Comparison of ENCODE assay signal across 20 mouse cellular contexts in the genomic region with DNA sequence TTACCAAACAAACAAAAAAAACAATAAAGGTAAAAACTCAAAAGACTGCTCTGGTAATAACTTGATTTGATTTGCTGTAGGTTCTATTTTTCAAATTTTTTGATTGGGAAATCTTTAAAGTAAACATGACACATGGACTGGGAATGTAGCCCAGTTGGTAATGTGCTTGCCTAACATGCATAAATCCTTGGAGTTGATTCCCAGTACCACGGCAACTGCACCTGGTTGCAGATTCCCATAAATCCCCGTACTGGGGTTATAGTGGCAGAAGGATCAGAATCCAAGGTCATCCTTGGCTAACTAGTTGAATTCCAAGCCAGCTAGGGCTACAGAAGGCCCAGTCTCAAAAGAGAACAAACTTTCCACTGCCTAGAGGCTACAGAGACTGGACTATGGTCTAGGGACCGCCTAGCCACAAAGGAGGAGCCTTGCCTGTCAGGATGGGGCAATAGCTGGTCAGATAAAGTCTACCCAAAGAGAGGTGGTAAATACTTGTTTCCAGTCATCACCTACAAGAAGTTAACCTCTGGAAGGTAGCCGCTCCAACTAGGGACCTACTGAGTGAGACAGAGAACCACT. TPM values are rescaled to one million over a fixed set of nuclear protein-coding genes. Genes with fewer than 3 reads are reported as not detected.
DNase-seq lines count a peak whose midpoint lies in the region; ATAC-seq and TF ChIP-seq lines count a peak whose summit lies in the region.
"Had no signal": no experiment of that assay in that cellular context is flagged by ENCODE, and none has a peak within 500 bp of the region (broad histone marks: within the 10 kb centered on the region; RNA-seq: fewer than 3 reads in every experiment).

A gene (plus strand): TSS at position 420 of the 579 bp plus-strand sequence.

- H3K9me3 ChIP-seq in liver, embryonic 11.5 days (ENCODE audit: control insufficient read depth, low read length): no peaks in the 10 kb centered on the region
- H3K9me3 ChIP-seq in liver, embryonic 12.5 days (replicated peaks): no peaks in the 10 kb centered on the region
- no peaks in the 10 kb centered on the region for H3K9me3 ChIP-seq in CH12.LX (replicated peaks; ENCODE audit: low read length)
- no peaks in the 10 kb centered on the region for H3K9me3 ChIP-seq in embryonic facial prominence, embryonic 10.5 days
- H3K9me3 ChIP-seq: forebrain, embryonic 10.5 days; heart, embryonic 13.5 days; hindbrain, embryonic 15.5 days; limb, embryonic 13.5 days had no signal

- no peak within 1 kb of the TSS for H3K4me2 ChIP-seq in liver, embryonic 11.5 days
- H3K4me2 ChIP-seq in liver, embryonic 12.5 days: no peak within 1 kb of the TSS
- H3K4me2 ChIP-seq in CH12.LX (ENCODE audit: insufficient read depth, low read depth, poor library complexity, severe bottlenecking) (no peak within 1 kb of the TSS), myocyte (ENCODE audit: low read depth) (no peak within 1 kb of the TSS)
- H3K4me2 ChIP-seq: heart, embryonic 13.5 days; hindbrain, embryonic 15.5 days; limb, embryonic 13.5 days had no signal

- dilution Hi-C loops in CH12.LX (cut with MboI; ENCODE audit: extremely low pct_ligation_motif_present, extremely low pct_unique_long_range_greater_than_20kb, low sequenced_read_pairs): no loop called here

- no peak for TF ChIP-seq CTCF in CH12.LX (conservative IDR thresholded peaks at IDR 0.05 in 1 of 2, IDR thresholded peaks at IDR 0.05 in 1 of 2; ENCODE audit: low read depth in 2 of 2, low read length in 2 of 2)

- no peak for TF ChIP-seq EP300 in CH12.LX (IDR thresholded peaks at IDR 0.05; ENCODE audit: low read length)

- H3K4me1 ChIP-seq in liver, embryonic 11.5 days (replicated peaks; ENCODE audit: control insufficient read depth, insufficient read depth, low read length): no peaks in the 10 kb centered on the region
- 0 out of 2 replicates have a peak, but pooled peaks cover under 1% of the 10 kb centered on the region for H3K4me1 ChIP-seq in liver, embryonic 12.5 days
- peaks cover 13 to 26% of the 10 kb centered on the region in 2 experiments for H3K4me1 ChIP-seq in CH12.LX (ENCODE audit: control insufficient read depth in 1 of 2, insufficient read depth in 2 of 2)
- peaks cover 5% of the 10 kb centered on the region; the same call in 1 of the 2 replicates for H3K4me1 ChIP-seq in embryonic facial prominence, embryonic 10.5 days
- H3K4me1 ChIP-seq: forebrain, embryonic 10.5 days; heart, embryonic 13.5 days; hindbrain, embryonic 15.5 days; limb, embryonic 13.5 days had no signal

- no peaks in the 10 kb centered on the region for H3K27me3 ChIP-seq in liver, embryonic 11.5 days (replicated peaks; ENCODE audit: control insufficient read depth, insufficient read depth, low read length)
- H3K27me3 ChIP-seq in liver, embryonic 12.5 days (replicated peaks): no peaks in the 10 kb centered on the region
- no peaks in the 10 kb centered on the region for H3K27me3 ChIP-seq in CH12.LX (replicated peaks)
- no peaks in the 10 kb centered on the region for H3K27me3 ChIP-seq in myocyte (ENCODE audit: control insufficient read depth, insufficient read depth, insufficient read length)
- H3K27me3 ChIP-seq in embryonic facial prominence, embryonic 10.5 days (replicated peaks; ENCODE audit: low read depth, poor library complexity, severe bottlenecking): no peaks in the 10 kb centered on the region
- H3K27me3 ChIP-seq: heart, embryonic 13.5 days; hindbrain, embryonic 15.5 days; limb, embryonic 13.5 days had no signal

- in situ Hi-C loops in CH12.LX (cut with MboI; ENCODE audit: low pct_ligation_motif_present, low pct_unique_long_range_greater_than_20kb, low sequenced_read_pairs): loop anchor here (5.0 kb wide), 1 partner anchor 34 kb away; no protein-coding TSS in a partner anchor

- no peak within 1 kb of the TSS for H3ac ChIP-seq in myocyte (ENCODE audit: control insufficient read depth, insufficient read length)

- no peak within 1 kb of the TSS for H3K4me3 ChIP-seq in liver, embryonic 11.5 days (ENCODE audit: low read depth, low read length)
- no peak within 1 kb of the TSS for H3K4me3 ChIP-seq in liver, embryonic 12.5 days
- H3K4me3 ChIP-seq in CH12.LX (replicated peaks in 1 of 3; ENCODE audit: low read depth in 2 of 3, low read length in 2 of 3, poor library complexity in 1 of 3) (no peak within 1 kb of the TSS), myocyte (no peak within 1 kb of the TSS)
- no peak within 1 kb of the TSS for H3K4me3 ChIP-seq in embryonic facial prominence, embryonic 10.5 days
- H3K4me3 ChIP-seq: forebrain, embryonic 10.5 days; heart, embryonic 13.5 days; hindbrain, embryonic 15.5 days; limb, embryonic 13.5 days had no signal

- DNase-seq in liver, embryonic 11.5 days (ENCODE audit: low spot score): no peak
- no peak for DNase-seq in CH12.LX (ENCODE audit: extremely low read depth)
- peak; percentile 74 for DNase-seq in fat pad, adult 2 months (ENCODE audit: extremely low read depth, low read depth, low spot score)
- no peak for DNase-seq in cerebellum, adult 11-12 months
- DNase-seq in embryonic facial prominence, embryonic 10.5 days (ENCODE audit: low spot score): no peak
- DNase-seq: adrenal gland, adult 8-10 months; cerebellum, adult 11 months; cerebellum, postnatal 14 days; heart, adult 18-20 months; thymus, adult 2 months had no signal

- no peak for TF ChIP-seq POLR2A in CH12.LX (IDR thresholded peaks at IDR 0.05; ENCODE audit: low read depth, low read length)
- no peak for TF ChIP-seq POLR2A in myocyte (IDR thresholded peaks at IDR 0.05; ENCODE audit: insufficient read length, low read depth)

- no peak within 1 kb of the TSS for H3K9ac ChIP-seq in liver, embryonic 11.5 days (ENCODE audit: low read depth, low read length)
- no peak within 1 kb of the TSS for H3K9ac ChIP-seq in liver, embryonic 12.5 days
- no peak within 1 kb of the TSS for H3K9ac ChIP-seq in CH12.LX (ENCODE audit: insufficient read depth, low read depth)
- H3K9ac ChIP-seq: heart, embryonic 13.5 days; hindbrain, embryonic 15.5 days; limb, embryonic 13.5 days had no signal

- peaks cover 31% of the 10 kb centered on the region for H3K36me3 ChIP-seq in liver, embryonic 11.5 days (ENCODE audit: control insufficient read depth, insufficient read depth, low read length)
- peaks cover 48% of the 10 kb centered on the region for H3K36me3 ChIP-seq in liver, embryonic 12.5 days
- H3K36me3 ChIP-seq in CH12.LX (replicated peaks in 1 of 2; ENCODE audit: control insufficient read depth in 1 of 2, insufficient read depth in 1 of 2, low read length in 1 of 2) (peaks cover 35 to 58% of the 10 kb centered on the region in 2 experiments), myocyte (ENCODE audit: control insufficient read depth, insufficient read depth) (no peaks in the 10 kb centered on the region)
- peaks cover 61% of the 10 kb centered on the region for H3K36me3 ChIP-seq in embryonic facial prominence, embryonic 10.5 days (replicated peaks)

- 0 out of 2 replicates have a peak within 1 kb of the TSS, but pooled peaks have one; percentile 8 for H3K27ac ChIP-seq in liver, embryonic 11.5 days (ENCODE audit: low read depth, low read length)
- no peak within 1 kb of the TSS for H3K27ac ChIP-seq in liver, embryonic 12.5 days
- H3K27ac ChIP-seq in CH12.LX (ENCODE audit: insufficient read depth, low read depth): no peak within 1 kb of the TSS
- H3K27ac ChIP-seq in embryonic facial prominence, embryonic 10.5 days (replicated peaks): no peak within 1 kb of the TSS
- H3K27ac ChIP-seq: forebrain, embryonic 10.5 days; heart, embryonic 13.5 days; hindbrain, embryonic 15.5 days; limb, embryonic 13.5 days had no signal

- no peak for ATAC-seq in liver, embryonic 11.5 days (replicated peaks; ENCODE audit: low FRiP score)
- ATAC-seq in liver, embryonic 12.5 days: no peak
- ATAC-seq: intestine, postnatal 0 days; midbrain, embryonic 16.5 days had no signal

- 82% methylated on average over 4 of the region's 4 CpGs for WGBS in liver, embryonic 11.5 days
- WGBS in liver, embryonic 12.5 days (ENCODE audit: insufficient replicate concordance): 77% methylated on average over 4 of the region's 4 CpGs
- WGBS in embryonic facial prominence, embryonic 10.5 days: 89% methylated on average over 4 of the region's 4 CpGs

- no peak for TF ChIP-seq RAD21 in CH12.LX (IDR thresholded peaks at IDR 0.05; ENCODE audit: low read depth, low read length)

- H3K79me2 ChIP-seq in CH12.LX (replicated peaks; ENCODE audit: control insufficient read depth, extremely low read depth, insufficient read depth, poor library complexity, severe bottlenecking) (no peaks in the 10 kb centered on the region), myocyte (ENCODE audit: control insufficient read depth, insufficient read depth) (no peaks in the 10 kb centered on the region)

TF ChIP-seq in CH12.LX, 34 proteins besides CTCF, POLR2A, EP300 and RAD21:
- TF ChIP-seq POLR2AphosphoS2 (IDR thresholded peaks at IDR 0.05; ENCODE audit: low read depth, low read length) (peak; percentile 50; the same call in 1 of the 2 replicates), MYC (IDR thresholded peaks at IDR 0.05; ENCODE audit: low read depth, low read length) (no peak)

TF ChIP-seq in myocyte, 11 proteins besides CTCF, POLR2A, EP300 and RAD21:
- TF ChIP-seq POLR2AphosphoS2 (IDR thresholded peaks at IDR 0.05; ENCODE audit: insufficient read length, low read depth) (no peak), CEBPB (IDR thresholded peaks at IDR 0.05; ENCODE audit: insufficient read depth, poor library complexity, severe bottlenecking) (0 out of 2 replicates have a peak, but pooled peaks have one; percentile 31)

RNA-seq across cellular contexts. Expression of the gene that starts here (rescaled TPM):
- 0.43 and 0.92 TPM in 2 replicates for polyA plus RNA-seq in liver, embryonic 11.5 days (2014; fragmentation: Nextera tagmentation; extraction: Ambion mirVana)
- polyA plus RNA-seq in liver, embryonic 12.5 days (2016; fragmentation: Nextera tagmentation; extraction: Ambion mirVana): 0.31 and 0.51 TPM in 2 replicates
- 0.30 and 0.80 TPM in 2 replicates for total RNA-seq in CH12.LX (2012; rRNA removed)
- total RNA-seq in CH12.LX (2014; rRNA removed): 0.62 and 1.2 TPM in 2 replicates
- polyA plus RNA-seq in CH12.LX (2012; ENCODE audit: insufficient read length, low read depth): 0.80 and 1.7 TPM in 2 replicates
- 0.06 TPM for polyA plus RNA-seq in myocyte (2012; fragmentation: generic; extraction: Trizol)
- 0.49 and 0.69 TPM in 2 replicates for polyA plus RNA-seq in embryonic facial prominence, embryonic 10.5 days (2016; fragmentation: Nextera tagmentation; extraction: Ambion mirVana)
- total RNA-seq: heart, adult 18-20 months; layer of hippocampus, postnatal 10 days; left cerebral cortex, postnatal 10 days had no signal
- polyA plus RNA-seq: intestine, postnatal 0 days; midbrain, embryonic 16.5 days had no signal
